Mouse (Mus musculus): ENCODE data around the gene Mucl3.

Mucl3 gene

DNA sequence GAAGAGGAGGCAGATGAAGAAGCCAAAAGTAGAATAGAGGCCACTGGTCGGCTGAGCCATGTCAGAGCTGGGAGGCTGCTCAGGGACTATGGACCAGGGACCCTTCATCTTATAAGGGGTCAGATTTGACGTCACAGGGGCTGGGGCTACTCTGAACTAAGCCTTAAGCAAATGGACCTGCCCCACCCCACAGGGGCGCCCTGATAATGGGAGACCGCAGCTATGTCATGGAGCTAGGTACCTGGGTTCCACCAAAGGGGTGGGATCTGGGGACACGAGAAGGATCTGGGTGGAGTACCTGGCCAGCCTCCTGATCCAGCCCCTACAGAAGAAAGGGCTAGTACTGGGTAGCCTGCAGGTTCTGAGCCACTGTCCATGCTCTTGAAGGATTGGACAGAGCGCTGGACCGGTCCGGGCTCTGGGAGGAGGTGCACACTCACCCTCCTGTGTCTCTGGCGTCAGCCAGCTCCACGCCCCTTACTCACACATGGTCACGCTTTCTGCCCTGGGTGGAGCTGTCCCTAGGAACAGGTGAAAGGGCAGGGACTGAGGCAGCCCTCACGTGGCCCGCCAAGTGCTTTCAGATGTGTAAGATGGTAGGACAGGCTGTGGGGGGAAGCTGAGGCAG, at the start of gene Mucl3:
Gene Mucl3 (minus strand): TSS at position 87 of the 628 bp plus-strand sequence.
- CTCF ChIA-PET, result no interaction called here

DNA sequence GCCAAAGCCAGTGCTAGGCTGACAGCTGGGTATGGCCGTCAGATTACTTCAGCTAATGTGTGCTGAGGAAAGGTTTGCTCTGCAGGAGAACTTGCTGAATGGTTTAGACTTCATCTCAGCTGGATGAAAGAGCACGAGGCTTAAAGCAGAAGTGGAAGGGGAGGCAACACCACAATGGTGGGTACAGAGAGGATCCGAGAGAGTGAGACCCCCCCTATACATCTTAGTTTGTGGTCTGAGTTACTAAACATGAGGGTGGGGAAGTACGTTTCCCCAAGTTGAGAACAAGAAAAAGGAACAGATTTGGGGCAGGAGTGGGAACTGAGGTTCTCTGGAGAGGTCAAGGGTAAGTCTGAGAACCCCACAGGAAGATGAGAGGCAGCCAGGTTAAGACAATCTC, 48.9 kb upstream of the Mucl3 start:
- CTCF ChIA-PET, result interaction anchor here (0.7 kb wide), 1 partner anchor 284 kb away, joined by 3 read pairs; no protein-coding TSS in a partner anchor

DNA sequence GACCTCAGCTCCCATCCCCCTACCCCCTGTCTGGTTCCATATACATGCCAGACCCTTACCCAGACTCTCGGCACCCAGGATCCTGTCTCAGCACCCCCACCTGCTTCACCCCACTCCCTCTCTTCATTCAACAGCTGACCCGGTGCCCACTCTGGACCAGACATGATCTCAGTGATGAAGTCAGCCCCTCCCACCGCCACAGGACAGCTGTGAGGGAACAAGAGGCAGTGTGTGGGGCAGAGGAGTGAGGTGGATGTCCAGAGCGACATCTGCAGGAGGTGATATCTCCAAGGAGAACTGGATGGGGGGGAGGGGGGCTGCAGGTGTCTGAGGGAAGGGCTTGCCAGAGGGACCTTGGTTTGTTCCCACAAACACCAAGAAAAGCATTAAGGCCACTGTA, 48.3 kb upstream of the Mucl3 start:
- CTCF ChIA-PET, result interaction anchor here (0.7 kb wide), 1 partner anchor 285 kb away, joined by 3 read pairs; no protein-coding TSS in a partner anchor

DNA sequence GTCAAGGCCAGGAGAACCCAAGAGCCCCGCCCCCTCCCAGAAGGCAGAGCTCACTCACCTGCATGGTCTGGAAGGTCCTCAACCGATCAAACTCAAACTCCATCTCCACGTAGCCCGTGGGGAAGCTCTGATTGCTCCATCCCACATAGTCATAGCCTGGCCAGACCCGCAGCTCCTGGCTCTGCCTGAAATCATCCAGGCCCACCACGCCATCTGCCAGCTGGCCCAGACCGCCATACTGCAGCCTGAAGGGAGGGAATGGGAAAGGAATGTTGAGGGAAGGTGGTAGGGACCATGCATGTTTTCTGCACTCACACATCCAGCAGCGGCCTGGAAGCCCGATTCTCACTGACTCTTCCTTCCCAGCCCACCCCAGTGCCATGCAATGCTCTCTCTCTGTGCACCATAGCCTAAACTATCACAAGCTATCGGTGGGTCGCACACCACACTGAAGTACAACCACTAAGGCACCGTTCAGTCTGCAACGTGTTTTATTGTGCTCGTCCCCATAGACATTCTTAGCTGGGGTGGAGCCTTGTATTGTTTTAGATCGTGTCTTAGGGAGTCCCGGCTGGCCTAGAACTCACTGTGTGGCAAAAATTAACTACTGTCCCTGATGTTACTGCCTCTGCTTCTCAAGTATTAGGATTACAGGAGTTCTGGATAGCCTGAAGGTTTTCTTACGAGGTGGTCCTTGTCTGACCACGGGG, 46.6 kb upstream of the Mucl3 start:
- CTCF ChIA-PET, result interaction anchor here (0.6 kb wide), 1 partner anchor 41 kb away, joined by 3 read pairs; no protein-coding TSS in a partner anchor

DNA sequence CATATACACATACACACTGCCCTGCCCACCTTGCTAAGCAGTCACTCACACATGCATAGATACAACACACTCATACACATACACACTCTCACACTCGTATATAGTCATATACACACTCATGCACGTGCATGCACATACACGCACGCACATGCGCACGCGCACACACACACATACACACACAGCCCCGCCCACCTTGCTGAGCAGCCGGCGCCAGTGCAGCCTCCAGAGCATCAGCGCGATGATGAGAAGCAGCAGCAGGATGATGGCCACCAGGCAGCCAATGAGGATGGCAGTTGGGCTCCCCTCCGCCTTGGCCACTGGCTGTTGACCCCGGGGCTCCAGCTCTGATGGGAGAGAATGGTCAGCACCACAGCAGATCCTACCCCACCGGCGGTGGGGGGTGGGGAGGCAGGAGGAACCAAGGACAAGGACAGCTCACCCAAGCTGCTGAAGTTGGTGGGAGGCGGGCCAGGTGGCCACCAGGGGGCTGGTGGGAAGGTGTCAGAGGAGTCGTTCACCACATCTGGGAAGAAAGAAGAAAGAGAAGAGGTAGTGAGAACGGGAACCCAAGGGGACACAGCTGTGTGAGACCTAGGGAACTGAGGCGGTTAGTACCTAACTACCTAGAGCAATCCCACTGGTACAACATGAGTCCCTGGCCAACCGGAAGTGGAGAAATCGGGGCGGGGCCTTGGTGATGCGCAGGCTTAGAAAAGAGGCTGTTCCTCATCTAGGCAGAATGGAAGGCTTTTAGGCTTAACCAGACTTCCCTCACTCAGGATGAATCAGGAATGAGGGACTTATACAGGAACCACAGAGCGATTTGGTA, 45.1 kb upstream of the Mucl3 start:
- CTCF ChIA-PET, result no interaction called here

DNA sequence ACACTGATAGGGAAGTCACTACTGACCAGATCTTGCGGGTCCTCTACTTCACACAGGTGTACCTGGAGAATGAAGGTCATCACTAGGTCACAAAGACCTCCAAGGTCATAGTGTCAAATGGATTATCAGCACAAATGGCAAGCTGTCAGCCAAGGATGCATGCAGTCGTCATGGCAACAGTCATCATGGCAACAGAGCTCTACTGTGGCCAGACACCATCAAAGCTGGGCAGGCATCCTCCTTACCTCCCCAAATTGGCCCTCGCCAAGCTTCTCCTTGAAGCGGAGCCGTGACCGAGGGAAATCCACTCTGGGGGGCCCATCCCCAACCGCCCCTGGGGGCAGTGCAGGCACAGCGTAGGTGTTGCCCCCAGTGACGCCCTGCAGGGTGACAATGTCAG, 41.6 kb upstream of the Mucl3 start:
- CTCF ChIA-PET, result no interaction called here

DNA sequence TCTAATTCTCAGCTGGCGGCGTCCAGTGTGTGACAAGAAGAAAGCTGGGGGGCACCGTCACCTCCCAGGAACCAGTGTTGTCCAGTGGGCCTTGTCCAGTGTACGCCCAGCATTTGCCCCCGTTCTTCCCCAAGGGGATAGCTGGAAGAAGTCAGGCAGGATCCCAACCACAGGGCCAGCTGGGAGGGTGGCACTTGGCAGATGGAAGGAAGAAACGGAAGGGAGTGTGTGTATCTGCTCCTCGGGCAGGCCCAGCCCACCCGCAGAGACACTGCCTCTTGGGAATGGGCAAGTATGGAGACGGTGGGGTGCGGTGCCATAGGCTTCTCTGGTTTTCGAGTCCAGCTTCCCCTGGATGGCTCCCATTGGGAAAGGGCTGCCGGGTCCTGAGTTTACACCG, 38.5 kb upstream of the Mucl3 start:
- CTCF ChIA-PET, result no interaction called here

DNA sequence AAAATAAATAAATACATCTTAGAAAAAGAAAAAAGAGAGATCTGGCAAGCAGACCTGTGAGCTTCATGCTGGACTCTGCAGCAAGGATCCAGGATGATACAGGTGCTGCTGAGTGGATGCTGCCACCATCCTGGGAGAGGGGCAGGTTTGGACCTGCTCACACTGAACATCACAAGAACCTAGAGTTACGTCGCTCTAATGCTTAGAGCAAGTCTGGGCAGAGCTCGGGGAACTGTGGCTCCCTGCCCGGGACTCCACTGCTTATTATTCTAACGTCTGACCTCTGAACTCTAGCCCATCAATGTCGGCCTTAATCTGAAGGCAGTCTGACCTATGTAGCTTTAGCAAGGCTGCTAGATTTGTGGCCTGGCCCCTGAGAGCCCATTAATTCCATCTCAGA, 37.1 kb upstream of the Mucl3 start:
- CTCF ChIA-PET, result no interaction called here

DNA sequence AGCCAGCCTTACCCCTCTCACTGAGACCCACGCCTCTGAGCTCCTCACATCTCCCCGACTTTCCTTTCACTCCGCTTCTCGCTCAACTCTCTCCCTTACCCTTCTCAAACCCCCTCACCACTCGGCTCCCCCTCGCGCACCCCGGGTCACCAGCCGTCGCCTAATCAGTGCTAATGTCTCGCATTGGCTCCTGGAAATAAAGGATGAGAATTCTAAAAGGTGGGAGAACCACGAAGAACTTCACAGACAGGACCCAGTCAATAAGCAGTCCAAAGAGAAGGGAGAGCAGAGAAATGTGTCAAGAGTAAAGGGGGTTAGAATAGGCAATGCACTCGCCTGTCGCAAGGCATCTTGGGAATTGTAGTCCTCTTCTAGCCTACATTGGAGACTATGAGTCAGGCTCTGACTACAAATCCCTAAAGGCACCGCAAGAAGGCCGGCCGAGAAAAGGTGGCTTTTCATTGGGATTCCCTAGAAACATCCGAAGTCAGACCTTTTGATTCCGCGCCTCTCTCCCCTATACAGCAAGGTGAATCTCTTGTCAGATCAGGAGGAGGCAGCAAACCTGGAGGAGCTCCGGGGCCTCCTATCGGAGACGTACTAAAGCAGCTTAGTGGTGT, 30.0 kb upstream of the Mucl3 start, which contains the start of gene Gtf2h4:
Gene Gtf2h4 (minus strand): TSS at position 324 of the 620 bp plus-strand sequence.
- CTCF ChIA-PET, result no interaction called here

DNA sequence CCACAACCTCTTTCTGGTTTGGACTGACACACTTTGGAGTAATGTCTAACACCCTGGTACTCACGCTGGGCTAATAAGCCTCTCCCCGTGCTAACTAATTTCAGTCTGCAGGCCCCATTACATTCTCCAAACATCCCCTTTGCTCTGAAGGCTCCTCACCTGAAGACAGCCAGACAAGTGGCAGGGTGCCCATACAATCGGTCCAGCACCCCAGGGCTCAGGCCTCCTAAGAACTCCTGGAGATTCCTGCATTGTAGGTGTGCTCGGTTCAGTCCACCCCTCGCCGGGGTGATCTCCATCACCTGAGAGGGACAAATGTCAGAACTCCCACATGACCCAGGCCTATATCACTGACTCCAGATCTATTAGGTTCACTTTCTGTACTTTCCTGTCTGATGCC, 29.0 kb upstream of the Mucl3 start:
- CTCF ChIA-PET, result no interaction called here

DNA sequence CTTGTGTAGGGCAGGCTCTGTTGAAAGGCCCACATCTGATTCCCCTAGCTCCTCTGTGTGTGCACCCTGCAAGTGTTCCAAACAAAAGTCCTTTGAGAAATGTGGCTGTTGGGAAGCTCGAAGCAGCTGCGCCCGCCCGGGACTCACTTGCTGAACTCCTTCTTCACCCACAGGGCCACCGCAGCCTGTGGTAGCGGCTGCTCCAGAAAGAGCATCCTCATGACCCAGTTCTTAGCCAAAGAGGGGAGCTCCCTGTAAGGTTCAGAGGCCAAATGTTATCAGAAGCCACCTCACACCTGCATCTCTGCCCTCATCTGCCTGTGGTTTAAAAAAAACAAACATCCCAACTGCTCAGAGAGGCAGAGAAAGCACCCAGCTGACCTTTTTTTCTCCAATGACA, 28.4 kb upstream of the Mucl3 start:
- CTCF ChIA-PET, result no interaction called here

DNA sequence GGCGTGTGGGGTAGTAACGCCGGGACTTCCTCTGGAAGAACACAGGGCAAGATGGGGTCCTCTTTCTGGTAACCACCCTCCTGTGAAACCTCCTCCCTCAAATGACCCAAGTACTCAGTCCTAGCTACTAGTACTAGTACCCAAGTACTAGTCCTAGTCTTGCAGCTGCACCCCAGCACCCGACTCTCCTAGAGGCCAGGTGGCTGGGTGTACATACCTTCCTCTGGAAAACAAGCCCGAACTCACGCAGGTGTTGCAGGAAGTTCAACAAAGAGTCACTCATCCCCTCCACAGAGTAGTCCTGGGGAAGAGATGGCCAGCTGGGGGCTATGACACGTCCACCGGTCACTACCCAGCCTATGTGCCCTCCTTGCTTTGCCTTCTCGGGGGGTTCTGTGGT, 26.2 kb upstream of the Mucl3 start:
- CTCF ChIA-PET, result no interaction called here

DNA sequence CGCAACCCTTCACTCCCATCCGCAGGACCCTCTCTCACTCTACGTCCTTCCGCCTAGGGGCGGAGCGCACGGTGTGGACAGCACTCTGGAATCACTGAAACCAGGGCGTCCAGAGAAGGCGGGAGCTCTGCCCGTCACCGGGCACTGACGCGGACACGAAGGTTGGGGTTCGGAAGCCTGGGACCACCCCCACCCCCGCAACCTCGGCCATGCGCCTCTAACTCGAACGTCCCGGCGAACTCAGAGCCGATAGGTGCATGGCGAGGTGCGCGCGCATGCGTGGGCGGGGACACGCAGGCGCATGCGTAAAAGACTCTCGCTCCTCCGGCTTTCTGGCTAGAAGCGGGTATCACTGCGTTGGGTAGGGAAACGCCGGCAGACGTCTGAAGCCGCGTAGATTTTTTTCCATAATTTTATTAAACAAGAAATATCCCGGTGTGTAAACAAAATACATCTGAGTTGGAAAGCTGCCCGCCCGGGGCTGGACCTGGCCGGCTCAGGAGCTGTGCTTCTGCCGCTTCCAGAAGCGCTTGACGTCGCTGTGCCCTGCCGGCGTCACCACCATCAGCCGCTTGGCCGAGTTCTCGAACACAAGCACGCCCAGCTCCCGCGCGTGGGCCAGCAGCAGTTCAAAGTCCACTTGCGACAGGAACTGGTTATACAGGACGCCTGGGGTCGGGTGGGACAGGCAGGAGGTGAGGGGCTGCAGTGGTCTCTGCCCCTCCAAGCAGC, 24.0 kb upstream of the Mucl3 start, which contains the start of gene Vars2:
Gene Vars2 (minus strand): TSS at position 259 of the 732 bp plus-strand sequence.
- CTCF ChIA-PET, result interaction anchor here (0.6 kb wide), 2 partner anchors 106 to 513 kb away, joined by 4 to 5 read pairs; no protein-coding TSS in a partner anchor

DNA sequence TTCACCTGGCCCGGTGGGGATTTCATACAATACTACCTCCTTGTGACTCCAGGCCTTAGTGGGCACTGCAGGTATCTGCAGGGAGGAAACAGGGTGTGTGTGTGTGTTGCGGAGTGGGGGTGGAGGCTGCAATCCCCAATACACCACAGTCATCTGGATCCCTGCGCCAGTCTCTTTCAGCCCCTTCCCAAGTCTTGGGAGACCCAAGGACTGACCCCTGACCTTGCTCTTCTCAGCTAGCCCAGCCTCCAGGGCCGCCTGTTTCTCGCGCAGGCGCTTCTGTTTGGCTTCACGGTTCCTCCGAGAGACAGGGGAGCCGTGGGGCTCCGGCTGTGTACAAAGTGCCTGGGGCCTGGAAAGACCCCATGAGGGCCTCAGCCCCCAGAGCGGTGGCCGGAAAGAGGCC, 23.4 kb upstream of the Mucl3 start:
- CTCF ChIA-PET, result interaction anchor here (0.6 kb wide), 1 partner anchor 107 kb away, joined by 5 read pairs; no protein-coding TSS in a partner anchor

DNA sequence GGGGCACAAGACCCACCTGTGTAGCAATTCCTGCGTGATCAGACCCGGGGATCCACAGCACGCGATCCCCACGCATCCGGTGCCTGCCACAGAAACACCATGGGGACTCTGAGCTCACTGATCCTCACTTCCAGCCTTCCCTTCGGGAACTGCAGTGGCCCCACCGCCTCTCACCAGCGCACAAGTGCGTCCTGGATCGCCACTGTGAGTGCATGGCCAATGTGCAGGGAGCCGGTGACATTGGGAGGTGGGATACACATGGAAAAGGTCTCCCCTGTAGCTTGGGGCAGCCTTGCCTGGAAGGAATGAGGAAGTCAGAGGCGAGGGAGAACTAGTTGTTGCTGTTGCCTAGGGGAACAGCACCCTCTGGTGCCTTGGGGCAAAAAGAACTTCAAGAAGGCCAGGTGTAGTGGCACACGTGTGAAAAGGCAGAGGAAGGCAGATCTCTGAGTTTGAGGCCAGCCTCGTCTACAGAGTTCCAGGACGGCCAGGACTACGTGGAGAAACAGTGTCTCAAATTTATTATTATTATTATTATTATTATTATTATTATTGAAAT, 22.5 kb upstream of the Mucl3 start:
- CTCF ChIA-PET, result interaction anchor here (0.6 kb wide), 1 partner anchor 27 kb away, joined by 3 read pairs; no protein-coding TSS in a partner anchor

DNA sequence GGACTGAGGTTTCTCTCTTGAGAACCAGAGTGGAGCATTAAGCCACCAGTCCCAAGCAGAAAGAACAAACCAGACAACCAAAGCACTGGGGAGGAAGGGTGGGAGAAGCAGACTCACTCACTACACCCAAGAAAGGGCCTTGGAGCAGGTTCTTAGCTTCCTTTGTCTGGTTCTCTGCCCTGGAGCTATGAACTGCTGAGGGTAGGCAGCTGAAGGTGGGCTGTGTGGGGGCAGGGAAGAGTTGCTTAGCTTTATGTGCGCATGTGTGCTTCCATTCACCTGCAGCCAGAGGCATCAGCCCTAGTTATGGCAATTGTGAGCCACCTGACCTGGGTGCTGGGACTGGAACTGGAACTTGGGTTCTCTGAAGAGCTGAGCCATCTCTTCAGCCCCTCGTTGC, 9.6 kb upstream of the Mucl3 start:
- CTCF ChIA-PET, result no interaction called here

DNA sequence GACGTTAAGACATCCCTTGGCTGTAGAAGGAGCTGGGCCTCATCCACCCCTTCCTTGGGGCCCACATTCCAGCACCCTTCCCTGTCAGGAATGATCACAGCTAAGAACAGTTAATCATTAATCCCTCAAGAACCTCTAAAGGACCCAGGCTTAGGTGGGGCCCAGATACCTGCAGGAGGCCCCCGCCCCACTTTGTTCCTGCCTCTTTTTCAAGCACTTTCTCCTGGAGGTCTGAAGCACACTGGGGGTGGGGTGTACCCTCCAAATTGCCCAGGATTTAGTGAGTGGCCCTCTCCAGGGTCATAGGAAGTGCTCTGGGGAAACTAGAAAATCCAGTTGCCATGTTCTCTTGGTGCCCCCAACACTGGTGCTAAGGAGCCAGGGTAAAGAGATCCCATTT, 5.9 kb upstream of the Mucl3 start:
- CTCF ChIA-PET, result interaction anchor here (0.7 kb wide), 1 partner anchor 41 kb away, joined by 3 read pairs; no protein-coding TSS in a partner anchor

DNA sequence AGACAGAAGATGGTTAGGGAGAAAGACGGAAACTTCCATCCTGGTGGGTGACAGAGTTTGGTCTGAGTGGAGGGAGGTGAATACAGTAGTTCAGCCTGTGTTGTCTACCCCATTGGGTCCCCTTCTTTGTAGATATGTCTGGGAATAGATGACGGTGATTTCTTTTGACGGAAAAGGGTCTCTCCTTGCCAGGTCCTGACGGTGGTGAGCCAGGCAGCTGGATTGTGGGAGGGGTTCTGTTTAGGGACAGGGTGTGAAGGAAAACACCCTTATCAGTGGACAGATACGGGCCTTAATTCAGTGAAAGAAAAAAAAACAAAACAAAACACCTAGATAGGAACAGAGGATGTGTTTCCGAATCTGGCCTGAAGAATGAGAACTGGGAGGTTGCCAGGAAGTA, 4.1 kb downstream of the Mucl3 start:
- CTCF ChIA-PET, result no interaction called here

DNA sequence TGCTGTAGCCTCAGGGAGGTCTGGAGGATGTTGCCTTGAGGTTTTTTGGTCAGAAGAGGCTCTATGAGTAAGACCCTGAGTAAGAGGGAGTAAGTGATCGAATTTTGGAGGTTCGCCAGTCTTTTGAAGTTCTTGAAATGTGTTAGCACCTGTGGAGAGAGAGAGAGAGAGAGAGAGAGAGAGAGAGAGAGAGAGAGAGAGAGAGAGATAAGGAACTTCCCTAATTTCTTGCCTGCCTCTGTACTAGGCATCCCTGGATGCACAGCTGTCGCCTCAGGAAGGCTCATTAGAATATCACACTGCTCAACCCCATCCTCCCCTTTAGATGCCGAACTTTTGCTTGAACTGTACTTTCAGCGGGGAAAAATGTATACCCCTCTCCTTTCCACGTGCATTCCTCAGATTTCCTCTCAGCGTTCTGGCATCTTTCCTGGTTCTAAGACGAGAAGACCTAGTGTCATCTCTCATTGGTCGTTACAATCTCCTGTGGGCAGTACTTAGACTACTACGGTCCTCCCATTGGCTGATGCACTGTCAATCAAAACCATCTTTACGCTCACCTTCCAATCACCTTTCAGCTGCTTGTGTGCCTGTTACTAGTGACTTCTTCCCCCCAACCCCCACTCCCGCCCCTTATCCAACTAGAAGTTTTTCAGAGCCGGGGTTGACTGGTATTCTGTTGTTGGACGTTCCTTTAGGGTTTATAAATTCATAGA, 4.9 kb downstream of the Mucl3 start:
- CTCF ChIA-PET, result interaction anchor here (0.6 kb wide), 1 partner anchor 27 kb away, joined by 3 read pairs; no protein-coding TSS in a partner anchor

DNA sequence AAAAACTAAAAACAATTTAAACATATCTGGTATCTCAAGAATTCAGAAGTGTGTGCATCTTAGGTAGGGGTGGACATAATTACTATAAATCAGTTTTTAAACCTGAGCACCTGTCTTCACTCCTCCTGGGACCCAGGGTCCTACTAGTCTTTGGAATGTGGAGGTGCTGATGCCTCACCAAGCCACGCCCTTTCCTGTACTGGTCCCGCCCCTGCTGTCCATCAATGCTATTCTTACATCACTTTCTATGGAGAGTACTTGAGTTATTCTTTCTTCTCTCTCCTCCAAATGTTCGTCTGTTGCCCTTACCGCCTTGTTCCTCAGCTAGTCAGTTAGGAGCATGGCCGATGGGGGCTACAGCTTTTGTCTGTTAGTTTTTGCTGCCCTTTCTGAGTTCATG, 7.1 kb downstream of the Mucl3 start:
- CTCF ChIA-PET, result no interaction called here

Data from spleen, embryonic (tissue).